Mouse (Mus musculus) neutrophil, adult 5-6 weeks (primary cell): ENCODE measurements around the gene Kat6b. TPM values are rescaled to one million over a fixed set of nuclear protein-coding genes. Genes with fewer than 3 reads are reported as not detected.
"Not testable (repeated sequence)": the region's sequence is repeated elsewhere in the genome, so short reads cannot be mapped to it uniquely, and the experiment has no call there.

Source experiments
- ATAC-seq: fragments of 151-379, 151-347 bp; 2 replicates; pipeline ENCODE4 v1.8.0; 2017; ENCODE audit warnings: mild to moderate bottlenecking, moderate TSS enrichment; ENCODE audit not compliant: insufficient number of reproducible peaks, poor library complexity, low FRiP score, severe bottlenecking; ENCODE audit errors: extremely low read depth
- total RNA-seq: library from RNA; stranded (forward); fragments of 200-1000 nt; gene quantifications from 2 replicates; pipeline ENCODE4 v1.2.3, GENCODE M21; 2017

Gene Kat6b
- total RNA-seq, 1 experiment from 2014 or later: 19.8 TPM

DNA sequence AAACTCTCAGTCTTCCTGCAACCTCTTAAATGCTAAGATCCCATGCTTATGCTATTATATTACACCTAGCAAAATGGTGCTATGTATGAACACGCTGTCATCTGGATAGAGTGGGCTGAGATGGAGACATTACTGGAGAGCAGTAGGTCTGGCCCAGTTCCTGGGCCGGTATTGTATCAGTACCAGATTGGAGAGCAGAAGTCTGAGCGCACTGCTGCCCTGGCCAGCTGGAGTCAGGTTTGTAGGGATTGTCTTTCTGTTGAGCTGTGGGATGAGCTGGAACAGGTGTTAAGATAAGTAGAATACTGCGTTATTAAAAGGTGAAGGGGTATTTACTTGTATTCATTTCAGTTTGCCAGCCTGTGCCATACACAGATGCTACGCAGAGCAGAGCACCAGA is 34.3 kb downstream of the Kat6b start:
- ATAC-seq: no peak

DNA sequence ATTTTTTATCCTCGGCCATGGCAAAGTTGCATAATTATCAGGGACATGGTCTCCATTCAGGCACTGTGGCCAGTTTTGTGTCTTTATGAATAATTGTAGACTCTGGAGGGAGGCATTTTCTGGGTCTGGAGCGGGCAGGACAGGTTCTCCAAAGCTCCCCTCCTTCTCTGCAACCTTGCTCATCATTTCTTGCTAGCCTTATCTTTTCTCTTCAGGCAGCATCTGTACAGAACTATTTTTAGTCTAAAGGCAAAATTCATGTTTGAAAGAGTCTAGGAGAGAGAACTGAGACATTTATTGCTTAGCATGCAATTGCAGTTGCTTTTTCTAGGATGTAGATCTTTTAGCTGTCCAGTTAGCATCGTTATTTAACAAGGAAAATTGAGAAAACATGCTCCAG is 38.1 kb downstream of the Kat6b start:
- ATAC-seq: no peak

DNA sequence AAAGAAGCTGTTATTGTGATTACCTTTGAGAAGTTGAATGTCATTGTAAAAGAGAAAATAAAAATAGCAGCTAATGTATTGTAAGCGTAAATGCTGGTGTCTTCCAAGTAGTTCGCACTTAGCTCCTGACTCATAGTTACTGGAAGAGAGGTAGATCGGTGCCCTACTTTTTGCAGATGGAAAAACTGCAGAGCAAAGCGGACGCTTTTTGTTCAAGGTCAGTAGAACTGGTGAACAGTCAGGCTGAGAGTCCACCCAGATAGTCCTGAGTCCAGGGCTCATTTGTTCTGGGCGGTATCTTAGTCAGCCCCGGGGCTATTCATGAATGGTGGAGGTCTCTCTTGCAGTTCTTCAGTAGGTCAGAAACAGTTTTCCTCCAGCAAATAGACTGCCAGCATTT is 39.3 kb downstream of the Kat6b start:
- no peak for ATAC-seq

DNA sequence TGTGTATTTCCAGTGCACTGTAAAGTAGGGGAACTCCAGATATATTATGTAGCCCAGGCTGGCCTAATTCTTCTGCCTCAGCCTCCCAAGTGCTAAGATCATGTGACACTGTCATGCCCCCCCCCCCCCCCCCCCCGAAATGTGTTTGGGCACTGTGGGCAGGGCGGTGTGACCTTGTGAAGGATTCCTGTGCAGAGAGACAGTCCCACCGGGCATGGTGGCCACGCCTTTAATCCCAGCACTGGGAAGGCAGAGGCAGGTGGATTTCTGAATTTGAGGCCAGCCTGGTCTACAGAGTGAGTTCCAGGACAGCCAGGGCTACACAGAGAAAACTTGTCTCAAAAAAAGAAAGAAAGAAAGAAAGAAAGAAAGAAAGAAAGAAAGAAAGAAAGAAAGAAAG is 40.3 kb downstream of the Kat6b start:
- not testable (repeated sequence) for ATAC-seq

DNA sequence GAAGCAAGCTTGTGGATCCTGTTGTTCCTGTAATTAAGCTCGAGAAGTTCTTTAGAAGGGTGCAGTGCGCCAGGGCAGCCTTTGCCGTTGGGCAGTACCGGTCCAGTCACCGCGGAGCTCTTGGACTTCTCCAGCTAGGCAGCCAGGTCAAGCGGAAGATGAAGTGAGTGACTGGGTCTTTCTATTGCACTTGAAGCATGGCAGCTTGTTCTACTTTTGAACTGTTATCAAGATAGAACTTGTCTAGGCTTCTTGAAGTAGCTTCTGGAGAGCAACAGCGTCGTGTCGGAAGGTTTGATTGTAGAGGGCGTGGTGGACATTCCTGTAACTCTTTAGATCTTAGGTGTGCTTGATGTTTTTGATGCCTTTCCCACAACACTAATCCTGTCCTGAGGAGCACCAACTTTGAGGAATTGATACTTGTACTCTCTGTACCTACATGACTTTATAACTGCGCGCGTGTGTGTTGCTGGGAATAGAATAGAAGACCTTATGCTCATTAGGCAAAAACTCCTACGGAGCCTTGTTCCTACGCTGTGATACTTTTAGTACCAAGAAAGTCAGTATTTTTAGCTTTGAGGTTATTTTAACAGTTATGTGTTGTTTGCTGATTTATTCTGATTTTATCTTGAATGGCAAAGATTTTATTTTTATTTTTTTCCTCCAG is 41.2 kb downstream of the Kat6b start:
- no peak for ATAC-seq

DNA sequence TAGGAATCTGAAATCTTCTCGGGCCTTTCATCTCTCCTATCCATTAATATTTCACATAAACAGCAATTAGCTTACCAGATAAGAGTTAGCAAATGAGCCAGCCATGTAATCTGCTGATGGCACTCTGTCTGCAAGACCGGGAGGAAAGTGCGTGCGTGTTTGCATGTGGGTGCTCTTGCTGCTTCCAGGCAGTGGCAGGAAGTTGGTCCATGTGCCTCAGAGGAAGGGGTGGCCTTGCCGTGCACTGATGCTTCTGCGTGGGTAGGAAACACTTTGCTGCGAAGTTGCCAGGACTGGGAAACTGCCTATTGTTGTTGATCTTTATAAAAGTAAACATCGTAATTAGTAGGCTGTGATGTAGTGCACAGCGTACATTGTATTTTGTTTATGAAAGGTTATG is 42.0 kb downstream of the Kat6b start:
- no peak for ATAC-seq

DNA sequence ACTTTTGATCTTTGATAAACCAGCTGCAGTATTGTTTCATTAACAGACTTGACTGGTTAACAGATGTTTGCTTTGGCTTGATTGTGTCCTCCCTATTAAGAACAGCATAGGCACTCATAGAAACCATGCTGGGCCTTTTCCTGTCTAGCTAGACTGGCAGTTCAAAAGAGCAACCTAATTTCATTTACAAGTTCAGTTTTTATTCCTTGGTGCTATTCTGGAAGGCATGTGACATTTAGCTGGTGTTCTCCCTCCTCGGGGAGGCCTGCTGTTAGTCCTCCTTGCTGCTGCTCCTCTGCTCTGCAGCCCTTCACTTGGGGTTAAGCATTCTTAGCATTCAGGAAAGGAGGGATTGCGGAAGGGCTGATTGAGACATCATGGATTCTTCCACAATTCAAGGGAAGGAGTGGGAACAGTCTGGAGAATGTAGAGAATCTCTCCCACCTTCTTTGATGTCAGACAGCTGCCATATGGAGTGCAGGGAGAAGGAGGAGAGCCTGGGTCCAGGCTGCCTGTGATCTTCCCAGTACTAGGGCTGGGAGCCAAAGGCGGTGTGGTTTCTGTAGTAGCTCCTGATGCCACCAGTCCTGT is 42.7 kb downstream of the Kat6b start:
- ATAC-seq: no peak

DNA sequence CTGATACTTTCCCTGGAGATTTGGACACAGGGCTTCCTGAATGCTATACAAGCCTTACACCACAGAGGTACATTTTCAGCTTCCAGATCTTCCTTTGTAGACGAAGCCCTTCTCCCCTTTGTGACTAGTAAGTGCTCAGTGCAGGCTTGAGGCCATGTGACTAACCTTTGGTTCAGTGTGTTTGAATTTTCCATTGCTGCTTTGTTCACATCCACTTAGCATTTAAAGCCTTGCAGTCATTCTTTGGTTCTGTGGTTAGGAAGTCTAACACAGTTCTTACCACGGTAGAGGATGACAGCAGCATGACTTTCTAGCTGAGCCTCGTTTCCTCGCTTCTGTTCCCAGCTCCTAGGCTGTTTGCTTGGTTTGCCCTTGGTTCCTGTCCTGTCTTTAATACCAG is 44.4 kb downstream of the Kat6b start:
- ATAC-seq: no peak

DNA sequence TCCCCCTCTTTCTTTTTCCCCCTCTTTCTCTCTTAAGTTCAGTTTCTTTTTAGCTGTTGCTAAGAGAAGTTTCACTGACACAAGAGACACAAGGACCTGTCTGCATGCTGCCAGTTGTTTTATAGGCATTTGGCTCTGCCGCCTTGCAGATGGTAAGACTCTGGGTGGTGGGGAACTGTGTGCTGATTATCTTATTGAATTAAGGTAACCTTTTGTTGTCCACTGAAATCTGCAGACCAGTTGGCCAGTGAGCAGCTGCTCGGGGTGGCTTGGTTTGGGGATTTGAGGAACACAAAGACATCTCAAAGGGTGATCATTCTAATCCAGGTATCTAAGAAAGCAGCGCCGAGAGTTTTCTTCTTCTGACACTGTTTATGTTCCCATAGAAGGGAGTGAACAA is 52.3 kb downstream of the Kat6b start:
- no peak for ATAC-seq

DNA sequence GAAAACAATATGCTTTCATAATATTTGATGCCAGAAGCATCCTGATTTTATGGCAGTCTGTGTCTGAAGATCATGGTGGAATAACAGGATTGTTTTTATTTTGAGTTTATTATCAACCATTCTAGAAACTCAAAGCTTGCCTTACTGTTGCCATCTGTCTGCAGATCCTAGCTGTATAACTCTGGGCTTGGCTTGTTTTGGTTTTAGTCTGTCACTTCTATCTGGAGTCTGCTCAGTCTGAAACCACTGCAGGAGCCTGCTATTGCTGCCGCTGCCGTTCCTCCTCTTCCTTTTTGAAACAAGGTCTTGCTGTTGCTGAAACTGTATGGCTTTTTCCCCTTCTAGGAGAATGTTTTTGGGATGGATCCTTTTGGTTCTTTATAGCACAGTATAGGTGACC is 52.8 kb downstream of the Kat6b start:
- ATAC-seq: no peak

DNA sequence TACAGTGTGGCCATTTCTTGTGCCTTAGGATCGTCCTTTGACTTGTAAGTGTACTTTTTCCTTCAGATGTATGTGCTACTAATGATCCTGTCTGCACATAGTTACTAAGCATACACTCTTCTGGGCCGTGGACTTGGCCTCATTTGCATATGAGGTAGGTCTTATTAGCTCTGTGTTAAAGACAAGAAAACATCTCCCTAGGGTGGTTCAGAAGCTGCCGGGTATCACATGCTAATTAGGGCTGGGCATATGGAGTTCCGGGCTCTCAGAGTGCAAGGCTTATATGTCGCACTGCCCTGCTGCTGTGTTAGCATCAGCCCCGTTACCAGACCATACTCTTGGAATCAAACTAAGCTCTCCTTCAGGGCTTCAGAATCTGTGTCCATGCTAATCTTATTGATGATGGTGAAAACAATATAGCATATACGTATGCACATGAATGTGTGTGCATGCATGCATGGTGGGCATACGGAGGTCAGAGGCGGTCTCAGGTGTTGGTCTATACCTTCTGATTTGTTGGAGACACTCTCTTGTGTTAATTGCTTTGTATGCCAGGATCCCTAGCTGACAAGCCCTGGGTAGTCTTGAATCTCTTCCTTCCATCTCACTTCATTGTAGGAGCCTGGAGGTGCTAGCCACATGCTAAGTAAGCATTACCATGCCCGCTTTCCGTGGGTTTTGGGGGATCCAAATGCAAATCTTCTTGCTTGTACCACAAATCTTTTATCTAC is 53.5 kb downstream of the Kat6b start:
- ATAC-seq: no peak

DNA sequence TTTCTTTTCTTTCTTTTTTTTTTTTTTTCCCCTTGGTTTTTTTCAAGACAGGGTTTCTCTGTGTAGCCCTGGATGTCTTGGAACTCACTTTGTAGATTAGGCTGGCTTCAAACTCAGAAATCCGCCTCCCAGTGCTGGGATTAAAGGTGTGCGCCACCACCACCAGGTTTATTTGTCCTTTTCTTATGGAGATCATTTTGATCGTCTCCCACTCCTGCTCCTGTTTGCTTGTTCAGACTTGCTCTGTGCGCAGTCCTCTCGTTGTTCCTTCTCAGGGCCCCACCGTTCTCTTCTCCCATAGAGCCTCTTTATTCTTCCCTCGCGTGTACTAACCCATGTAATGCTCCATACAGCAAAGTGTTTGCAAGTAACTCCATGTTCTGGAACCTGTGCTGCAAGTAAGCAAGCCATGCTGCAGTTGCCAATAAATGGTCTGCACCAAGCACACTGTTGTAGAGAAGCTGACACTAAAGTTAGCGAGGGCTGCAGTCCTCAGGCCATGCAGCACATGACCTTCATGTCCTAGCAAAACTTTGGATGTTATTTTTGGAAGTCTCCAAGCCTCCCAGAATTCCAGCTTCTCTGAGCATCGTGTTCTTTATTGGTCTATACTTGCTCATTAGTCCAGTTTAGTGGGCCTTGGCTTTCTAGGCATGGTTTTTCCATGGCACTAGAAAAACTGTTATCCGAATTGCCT is 55.4 kb downstream of the Kat6b start:
- ATAC-seq: no peak

DNA sequence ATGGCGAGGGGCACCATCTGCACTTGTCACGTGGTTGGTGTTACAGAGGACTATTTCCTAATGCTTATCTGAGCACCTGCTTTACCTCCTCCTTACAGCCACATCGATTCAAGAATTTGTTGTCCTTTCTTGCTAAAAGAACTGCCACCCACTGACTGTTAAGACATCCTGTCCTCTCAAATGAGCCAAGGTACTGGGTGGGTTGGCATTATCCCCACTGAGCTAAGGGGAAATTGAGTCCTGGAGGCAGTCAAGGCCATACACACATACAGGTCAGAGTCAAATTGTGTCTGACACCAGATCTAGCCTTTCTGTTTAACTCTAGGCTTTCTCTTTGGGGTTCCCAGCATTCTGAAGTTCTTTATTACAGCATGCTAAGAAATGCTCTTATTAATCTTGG is 56.6 kb downstream of the Kat6b start:
- no peak for ATAC-seq

DNA sequence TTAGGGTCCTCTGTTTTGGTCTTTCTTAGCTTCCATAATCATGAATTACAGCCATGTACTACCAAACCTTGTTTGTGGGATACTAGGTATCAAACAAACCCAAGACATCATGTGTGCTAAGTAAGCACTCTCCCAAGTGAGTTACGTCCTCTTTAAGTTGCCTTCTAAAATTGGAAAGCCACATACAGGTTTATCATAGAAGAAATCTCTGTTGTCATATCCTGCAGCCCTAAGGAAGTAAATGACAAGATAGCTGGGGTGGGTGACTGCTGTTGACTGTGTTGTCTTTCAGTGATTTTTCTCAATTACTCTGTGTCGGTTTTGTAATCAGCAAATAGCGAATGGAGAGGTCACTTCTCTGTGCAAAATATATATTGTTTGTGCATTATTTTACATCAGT is 58.5 kb downstream of the Kat6b start:
- no peak for ATAC-seq

DNA sequence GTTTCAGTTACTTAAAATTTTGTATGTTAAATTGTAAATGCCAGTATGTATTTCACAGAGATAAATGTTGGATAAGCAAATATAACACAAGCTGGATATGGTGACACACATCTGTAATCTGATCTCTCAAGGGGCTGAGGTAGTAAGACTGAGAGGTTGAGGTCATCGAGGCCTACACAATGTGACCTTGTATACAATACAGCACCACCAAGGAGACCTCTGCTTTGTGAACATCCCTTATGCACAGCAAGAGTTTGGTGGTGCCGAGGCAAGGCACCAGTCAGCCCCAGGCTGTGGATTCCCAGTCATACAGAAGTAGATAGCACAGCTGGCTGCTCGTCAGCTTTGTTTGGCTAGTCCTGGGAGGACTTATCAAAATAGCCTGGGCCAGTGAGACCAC is 59.1 kb downstream of the Kat6b start:
- no peak for ATAC-seq

DNA sequence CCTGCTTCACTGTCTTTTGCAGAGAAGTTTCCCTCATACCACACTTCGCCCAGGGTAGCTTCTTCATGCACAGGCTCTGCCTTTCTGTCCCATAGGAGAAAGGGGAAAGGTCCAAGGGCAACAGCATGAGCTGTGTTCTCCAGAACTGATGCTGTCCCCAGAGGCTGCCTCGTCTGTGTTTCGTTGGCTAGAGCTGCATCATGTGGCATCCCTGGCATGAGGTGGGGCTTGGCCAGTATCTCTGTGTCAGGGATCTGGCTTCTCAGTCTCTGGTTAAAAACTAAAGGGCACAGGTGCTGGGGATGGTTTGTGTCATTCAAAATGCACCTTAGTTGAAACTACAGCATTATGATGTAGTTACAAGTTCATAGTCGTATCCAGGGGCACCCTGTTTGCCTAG is 64.3 kb downstream of the Kat6b start:
- no peak for ATAC-seq

DNA sequence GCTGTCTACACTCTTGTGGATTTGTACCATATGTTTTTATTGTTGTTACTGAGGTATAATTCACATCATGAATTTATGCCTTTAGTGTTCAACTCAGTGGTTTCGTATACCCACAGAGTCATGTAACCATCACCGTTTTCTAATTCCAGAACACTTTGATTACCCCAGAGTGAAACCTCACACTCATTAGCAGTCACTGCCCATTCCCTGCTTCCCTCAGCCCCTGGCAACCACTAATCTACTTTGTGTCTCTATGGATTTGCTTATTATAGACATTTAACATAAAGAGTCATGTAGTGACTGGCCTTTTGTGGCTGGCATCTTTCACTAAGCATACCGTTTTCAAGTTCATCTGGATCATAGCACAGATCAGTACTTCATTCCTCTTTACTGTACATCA is 65.1 kb downstream of the Kat6b start:
- no peak for ATAC-seq

DNA sequence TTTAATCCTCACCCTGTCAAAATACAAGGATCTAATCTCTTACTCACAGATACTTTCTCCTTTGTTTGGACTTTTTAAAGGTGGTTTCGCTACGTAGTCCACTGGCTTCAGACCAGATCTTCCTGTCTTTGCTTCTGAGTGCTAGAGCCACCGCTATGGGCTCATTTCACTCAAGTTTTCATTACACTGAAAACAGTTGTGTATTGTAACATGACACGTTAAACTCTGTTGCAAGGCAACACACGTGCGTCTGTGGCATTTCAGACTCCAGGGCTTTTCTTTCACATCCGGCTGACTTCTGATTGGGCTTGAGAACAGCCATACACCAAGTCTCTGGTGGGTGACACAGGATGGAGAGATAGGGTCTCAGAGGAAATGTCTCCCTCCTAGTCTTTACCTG is 66.1 kb downstream of the Kat6b start:
- no peak for ATAC-seq

DNA sequence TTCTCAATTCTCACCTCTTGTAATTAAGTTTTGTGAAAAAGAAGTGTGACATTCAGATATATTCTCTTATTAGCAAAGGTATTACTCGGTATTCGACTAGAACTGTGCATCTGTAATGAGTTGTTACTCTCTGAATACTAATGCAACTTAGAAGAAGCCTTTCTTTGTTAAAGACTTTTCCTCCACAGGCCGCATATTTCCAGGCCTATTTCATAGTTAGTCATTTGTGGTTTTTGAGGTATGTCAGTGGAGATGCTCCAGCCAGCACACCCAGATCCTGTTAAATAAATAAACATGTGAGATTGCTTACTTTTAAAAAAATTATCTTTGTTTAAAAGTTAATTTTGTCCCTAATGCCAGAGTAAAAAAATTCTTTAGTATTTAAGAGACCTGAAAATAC is 66.7 kb downstream of the Kat6b start:
- no peak for ATAC-seq
